Mouse (Mus musculus) hindbrain, embryonic 10.5 days (tissue): Measurements from ENCODE around the gene Bak1. TPM values are rescaled to one million over a fixed set of nuclear protein-coding genes. Genes with fewer than 3 reads are reported as not detected.
A peak's percentile ranks its signal among the peaks of the same experiment; 100 is the strongest.

Source experiments
- DNase-seq: peaks from one replicate; pipeline ENCODE4 v3.0.0-alpha.2; 2017; ENCODE audit warnings: low spot score
- H3K27ac ChIP-seq: fragments of 300-500 bp; sonication (generic); 2 replicates; pipeline ENCODE4 v1.5.1; 2016; ENCODE audit warnings: mild to moderate bottlenecking, moderate library complexity
- H3K27me3 ChIP-seq: fragments of 300-500 bp; sonication (generic); 2 replicates; pipeline ENCODE4 v1.6.1; 2016; ENCODE audit warnings: mild to moderate bottlenecking; ENCODE audit not compliant: poor library complexity, insufficient read depth, severe bottlenecking
- H3K36me3 ChIP-seq: fragments of 300-500 bp; sonication (generic); 2 replicates; pipeline ENCODE4 v1.6.1; 2016; ENCODE audit warnings: mild to moderate bottlenecking, moderate library complexity
- H3K4me1 ChIP-seq: fragments of 300-500 bp; sonication (generic); replicated peaks from 2 replicates; pipeline ENCODE4 v1.6.1; 2016; ENCODE audit warnings: mild to moderate bottlenecking
- H3K4me3 ChIP-seq: fragments of 300-500 bp; sonication (generic); 2 replicates; pipeline ENCODE4 v1.5.1; 2016; ENCODE audit warnings: mild to moderate bottlenecking, moderate library complexity
- H3K9me3 ChIP-seq: fragments of 300-500 bp; sonication (generic); 2 replicates; pipeline ENCODE4 v1.6.1; 2016; ENCODE audit warnings: mild to moderate bottlenecking, moderate library complexity
- WGBS: fragments of 180-500 bp; shearing (Covaris S2); methylation state at CpG from one replicate; pipeline ENCODE4 v1.1.7; 2016; 5-methylcytosine and 5-hydroxymethylcytosine counted together
- polyA plus RNA-seq: library from polyadenylated mRNA; unstranded; fragments of >200 nt; fragmentation: Nextera tagmentation; extraction: Ambion mirVana; gene quantifications from 2 replicates; pipeline ENCODE4 v1.2.1, GENCODE M21; 2016

Gene Bak1
- 2.9 and 6.6 TPM in 2 replicates for polyA plus RNA-seq

GRCm38 (mm10) chr17:27028909-27029308 lies at the start of gene Bak1:
Gene Bak1, minus strand, starts transcription at chr17:27029009.
- Histone ChIP-seq H3K27ac (peak within 1 kb of the TSS; percentile 92), H3K27me3 (no peaks in the 10 kb centered on the region)
- WGBS, result 73% methylated on average over 4 of the region's 4 CpGs

GRCm38 (mm10) chr17:27078499-27078898 lies 49.7 kb upstream of the Bak1 start:
- Histone ChIP-seq H3K27ac (no peak overlapping the region), H3K27me3 (no peaks in the 10 kb centered on the region), H3K4me1 (peaks cover 21% of the 10 kb centered on the region; the same call in 1 of the 2 replicates), H3K36me3 (no peaks in the 10 kb centered on the region), H3K4me3 (no peak overlapping the region), H3K9me3 (peaks cover 5% of the 10 kb centered on the region; the same call in 1 of the 2 replicates)
- no peak for DNase-seq
- 83% methylated on average over 6 of the region's 6 CpGs for WGBS

More at GRCm38 (mm10) chr17:27028909-27029308, at the start of gene Bak1:
- Histone ChIP-seq H3K4me1 (peaks cover 36% of the 10 kb centered on the region), H3K4me3 (peak within 1 kb of the TSS; percentile 65), H3K9me3 (no peaks in the 10 kb centered on the region), H3K36me3 (peaks cover 26% of the 10 kb centered on the region)
- no peak for DNase-seq

GRCm38 (mm10) chr17:27077920-27078319 lies 49.1 kb upstream of the Bak1 start:
- DNase-seq, result no peak
- Histone ChIP-seq H3K4me1 (peaks cover 18% of the 10 kb centered on the region; the same call in 1 of the 2 replicates), H3K9me3 (peaks cover 5% of the 10 kb centered on the region; the same call in 1 of the 2 replicates), H3K27ac (no peak overlapping the region), H3K27me3 (no peaks in the 10 kb centered on the region), H3K4me3 (no peak overlapping the region), H3K36me3 (no peaks in the 10 kb centered on the region)
- 79% methylated on average over 6 of the region's 6 CpGs for WGBS

GRCm38 (mm10) chr17:27077133-27077532 lies 48.3 kb upstream of the Bak1 start:
- no peaks in the 10 kb centered on the region for H3K27me3 ChIP-seq
- DNase-seq, result no peak
- no peaks in the 10 kb centered on the region for H3K36me3 ChIP-seq
- no peak overlapping the region for H3K4me3 ChIP-seq
- 96% methylated on average over 7 of the region's 7 CpGs for WGBS
- peaks cover 5% of the 10 kb centered on the region; the same call in 1 of the 2 replicates for H3K9me3 ChIP-seq
- no peak overlapping the region for H3K27ac ChIP-seq
- H3K4me1 ChIP-seq, result peaks cover 18% of the 10 kb centered on the region; the same call in 1 of the 2 replicates

GRCm38 (mm10) chr17:27074849-27075745 lies 46.3 kb upstream of the Bak1 start:
- peaks cover 5% of the 10 kb centered on the region; the same call in 1 of the 2 replicates for H3K9me3 ChIP-seq
- WGBS, result 83% methylated on average over 17 of the region's 17 CpGs
- DNase-seq, result no peak
- peaks cover 15% of the 10 kb centered on the region for H3K4me1 ChIP-seq
- H3K36me3 ChIP-seq, result no peaks in the 10 kb centered on the region
- H3K27ac ChIP-seq, result no peak overlapping the region
- no peak overlapping the region for H3K4me3 ChIP-seq
- H3K27me3 ChIP-seq, result no peaks in the 10 kb centered on the region

GRCm38 (mm10) chr17:27074236-27074635 lies 45.4 kb upstream of the Bak1 start:
- WGBS, result 68% methylated on average over 6 of the region's 6 CpGs
- Histone ChIP-seq H3K27me3 (no peaks in the 10 kb centered on the region), H3K36me3 (no peaks in the 10 kb centered on the region), H3K4me1 (peaks cover 24% of the 10 kb centered on the region), H3K27ac (0 out of 2 replicates have a peak overlapping the region, but pooled peaks have one; percentile 25), H3K9me3 (peaks cover 5% of the 10 kb centered on the region; the same call in 1 of the 2 replicates), H3K4me3 (no peak overlapping the region)
- no peak for DNase-seq

GRCm38 (mm10) chr17:27073778-27074177 lies 45.0 kb upstream of the Bak1 start:
- no peak for DNase-seq
- Histone ChIP-seq H3K4me3 (no peak overlapping the region), H3K27ac (peak overlapping the region; percentile 25; the same call in 1 of the 2 replicates), H3K4me1 (peaks cover 27% of the 10 kb centered on the region), H3K27me3 (no peaks in the 10 kb centered on the region), H3K36me3 (no peaks in the 10 kb centered on the region), H3K9me3 (peaks cover 5% of the 10 kb centered on the region; the same call in 1 of the 2 replicates)
- 74% methylated on average over 9 of the region's 9 CpGs for WGBS

GRCm38 (mm10) chr17:27073126-27073525 lies 44.3 kb upstream of the Bak1 start:
- no peak for DNase-seq
- Histone ChIP-seq H3K4me3 (no peak overlapping the region), H3K4me1 (peaks cover 27% of the 10 kb centered on the region), H3K27ac (no peak overlapping the region), H3K27me3 (no peaks in the 10 kb centered on the region), H3K9me3 (peaks cover 5% of the 10 kb centered on the region; the same call in 1 of the 2 replicates), H3K36me3 (no peaks in the 10 kb centered on the region)
- WGBS, result 72% methylated on average over 5 of the region's 5 CpGs

GRCm38 (mm10) chr17:27072363-27072762 lies 43.6 kb upstream of the Bak1 start:
- WGBS, result 94% methylated on average over 8 of the region's 8 CpGs
- no peak overlapping the region for H3K27ac ChIP-seq
- H3K27me3 ChIP-seq, result no peaks in the 10 kb centered on the region
- H3K4me3 ChIP-seq, result no peak overlapping the region
- H3K9me3 ChIP-seq, result no peaks in the 10 kb centered on the region
- no peak for DNase-seq
- H3K36me3 ChIP-seq, result no peaks in the 10 kb centered on the region
- peaks cover 27% of the 10 kb centered on the region for H3K4me1 ChIP-seq

GRCm38 (mm10) chr17:27071630-27072029 lies 42.8 kb upstream of the Bak1 start:
- Histone ChIP-seq H3K36me3 (no peaks in the 10 kb centered on the region), H3K27me3 (no peaks in the 10 kb centered on the region), H3K4me1 (peaks cover 27% of the 10 kb centered on the region), H3K9me3 (no peaks in the 10 kb centered on the region), H3K27ac (peak overlapping the region; percentile 56; the same call in 1 of the 2 replicates), H3K4me3 (no peak overlapping the region)
- 46% methylated on average over 6 of the region's 6 CpGs for WGBS
- DNase-seq, result peak; percentile 40

GRCm38 (mm10) chr17:27070913-27071312 lies 42.1 kb upstream of the Bak1 start:
- H3K27ac ChIP-seq, result no peak overlapping the region
- DNase-seq, result no peak
- peaks cover 33% of the 10 kb centered on the region for H3K4me1 ChIP-seq
- H3K9me3 ChIP-seq, result no peaks in the 10 kb centered on the region
- H3K4me3 ChIP-seq, result no peak overlapping the region
- H3K27me3 ChIP-seq, result no peaks in the 10 kb centered on the region
- WGBS, result 93% methylated on average over 7 of the region's 7 CpGs
- no peaks in the 10 kb centered on the region for H3K36me3 ChIP-seq

- no peak for DNase-seq
- Histone ChIP-seq H3K4me1 (peaks cover 43% of the 10 kb centered on the region), H3K27ac (peak overlapping the region; percentile 80), H3K27me3 (no peaks in the 10 kb centered on the region), H3K4me3 (no peak overlapping the region), H3K36me3 (no peaks in the 10 kb centered on the region), H3K9me3 (no peaks in the 10 kb centered on the region)
- 75% methylated on average over 5 of the region's 5 CpGs for WGBS
Observed at GRCm38 (mm10) chr17:27069071-27069470, 40.3 kb upstream of the Bak1 start.

- Histone ChIP-seq H3K4me3 (no peak overlapping the region), H3K27me3 (peaks cover 1% of the 10 kb centered on the region), H3K4me1 (peaks cover 43% of the 10 kb centered on the region), H3K27ac (peak overlapping the region; percentile 45; the same call in 1 of the 2 replicates), H3K36me3 (no peaks in the 10 kb centered on the region), H3K9me3 (no peaks in the 10 kb centered on the region)
- no peak for DNase-seq
- 83% methylated on average over 7 of the region's 7 CpGs for WGBS
Observed at GRCm38 (mm10) chr17:27066065-27066464, 37.3 kb upstream of the Bak1 start.
